Mouse (Mus musculus): ENCODE data around the gene Unc13b.

Gene Unc13b

DNA sequence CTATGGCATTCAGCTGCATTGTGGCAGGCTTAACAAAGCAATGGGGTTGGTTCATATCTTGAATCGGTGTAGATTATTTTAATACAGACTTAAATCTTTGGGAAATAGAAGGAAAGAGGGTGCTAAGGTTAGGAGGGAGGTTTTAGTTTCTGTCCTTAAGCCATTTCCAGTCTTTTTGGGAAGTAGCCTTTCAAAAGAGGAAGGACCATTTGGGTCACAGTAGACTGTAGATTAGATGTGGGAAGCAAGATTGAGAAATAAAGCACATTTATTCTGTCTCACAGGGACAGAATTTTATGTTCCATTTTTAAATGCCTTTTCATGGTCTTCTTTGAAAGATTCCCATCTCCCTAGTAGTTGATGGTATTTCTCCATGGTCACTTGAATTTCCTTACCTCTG, 159.2 kb downstream of the Unc13b start:
- no peak for DNase-seq (ENCODE audit: low spot score)

DNA sequence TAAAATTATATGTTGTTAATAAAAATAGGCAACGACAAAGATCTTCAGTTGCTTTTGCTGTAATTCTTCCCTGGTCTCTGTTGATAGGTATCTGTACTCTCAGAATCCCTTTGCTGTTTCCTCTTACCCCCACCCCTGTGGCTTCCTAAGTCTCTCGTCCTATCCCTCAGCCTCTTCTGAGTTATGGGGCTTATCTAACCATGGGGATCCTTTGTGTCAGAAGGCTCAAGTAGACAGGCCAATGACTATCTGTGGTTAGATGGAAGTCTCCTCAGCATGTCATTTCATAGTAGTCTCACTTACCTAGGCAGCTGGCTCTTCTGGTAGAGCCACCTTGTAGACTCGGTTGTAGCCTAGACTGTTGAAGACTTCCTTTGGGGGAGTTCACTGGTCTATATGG, 173.1 kb downstream of the Unc13b start:
- DNase-seq (ENCODE audit: low spot score) = no peak

GRCm38 (mm10) chr4:43232985-43233384, 174.2 kb downstream of the Unc13b start:
- no peak for DNase-seq (ENCODE audit: low spot score)

GRCm38 (mm10) chr4:43233489-43233888, 174.7 kb downstream of the Unc13b start:
- DNase-seq (ENCODE audit: low spot score) = no peak

- DNase-seq (ENCODE audit: low spot score) = no peak
Measured at GRCm38 (mm10) chr4:43236898-43237297, 178.1 kb downstream of the Unc13b start.

DNA sequence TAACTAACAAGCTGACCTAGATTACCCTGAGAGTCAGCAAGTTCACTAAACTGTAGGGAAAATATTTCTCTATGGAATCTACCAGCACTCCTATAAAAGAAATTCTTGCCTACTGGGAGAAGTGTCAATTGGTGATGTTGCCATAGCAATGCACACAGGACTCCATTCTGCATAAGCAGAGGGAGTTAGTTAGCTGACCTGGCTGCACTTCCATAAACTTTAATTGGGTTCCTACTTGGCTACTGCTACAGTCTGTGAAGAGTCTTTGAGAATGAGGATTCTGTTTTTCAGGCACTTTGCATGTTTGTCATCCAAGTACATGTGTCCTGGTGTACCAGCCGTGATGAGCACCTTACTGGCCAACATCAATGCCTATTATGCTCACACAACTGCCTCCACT, 182.0 kb downstream of the Unc13b start:
- no peak for DNase-seq (ENCODE audit: low spot score)

DNA sequence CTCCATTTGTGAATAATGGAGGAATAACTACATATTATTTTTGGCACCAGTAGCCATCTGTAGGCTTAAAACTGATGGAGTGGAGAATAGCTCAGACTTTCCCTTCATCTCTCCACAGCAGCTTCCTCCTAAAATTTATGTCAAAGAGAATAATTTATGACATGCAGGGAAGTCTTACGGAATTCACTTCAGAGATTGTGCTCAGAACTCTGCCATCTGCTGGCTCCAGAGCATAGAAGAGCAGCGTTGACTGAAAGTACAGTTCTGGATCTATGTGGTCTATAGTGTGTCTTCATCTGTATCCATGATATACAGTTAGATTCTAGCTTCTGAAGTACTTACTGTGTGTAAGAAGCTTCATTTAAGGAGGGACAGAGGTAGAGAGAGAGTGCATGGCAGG, 185.3 kb downstream of the Unc13b start:
- no peak for DNase-seq (ENCODE audit: low spot score)

GRCm38 (mm10) chr4:43245776-43246175, 187.0 kb downstream of the Unc13b start:
- DNase-seq (ENCODE audit: low spot score) = no peak

- no peak for DNase-seq (ENCODE audit: low spot score)
Measured at GRCm38 (mm10) chr4:43248026-43248425, 189.3 kb downstream of the Unc13b start.

DNA sequence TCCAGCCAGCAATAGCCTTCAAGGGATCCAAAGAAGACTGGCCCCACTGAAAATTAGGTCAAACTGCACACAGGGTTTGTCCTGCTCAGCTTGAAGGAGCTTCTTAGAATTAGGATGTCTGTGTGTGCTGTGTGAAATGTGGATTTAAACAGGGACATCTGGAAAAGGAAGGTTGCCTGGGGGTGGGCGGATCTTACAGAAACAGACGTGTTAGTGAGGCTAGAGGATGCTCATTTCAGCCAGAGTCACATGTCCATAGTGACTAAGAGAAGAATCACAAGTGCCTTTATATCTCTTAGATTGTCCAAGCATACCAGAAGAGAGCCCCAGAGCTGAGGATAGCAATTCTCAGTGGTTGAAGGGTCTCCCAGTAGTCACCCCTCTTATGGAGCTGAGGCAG, 190.2 kb downstream of the Unc13b start:
- no peak for DNase-seq (ENCODE audit: low spot score)

DNA sequence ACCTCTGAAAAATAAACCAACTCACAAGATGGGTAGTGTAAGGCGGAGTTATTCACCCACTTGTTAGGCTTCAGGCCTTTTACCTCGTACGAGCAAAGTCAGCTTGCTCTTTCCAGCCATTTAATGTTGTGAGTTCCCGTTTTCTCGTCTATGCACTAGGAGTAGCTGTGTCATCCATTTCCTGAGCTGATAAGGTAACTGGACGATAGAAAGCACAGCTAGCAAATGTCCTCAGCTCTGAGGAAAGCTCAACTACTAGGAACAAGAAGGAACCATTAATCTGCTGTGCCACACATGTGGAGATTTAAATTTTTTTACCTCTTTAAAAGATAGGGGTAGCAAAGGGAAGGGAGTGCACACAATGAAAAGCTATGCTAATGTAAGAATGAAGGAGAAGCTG, 192.5 kb downstream of the Unc13b start:
- no peak for DNase-seq (ENCODE audit: low spot score)

DNA sequence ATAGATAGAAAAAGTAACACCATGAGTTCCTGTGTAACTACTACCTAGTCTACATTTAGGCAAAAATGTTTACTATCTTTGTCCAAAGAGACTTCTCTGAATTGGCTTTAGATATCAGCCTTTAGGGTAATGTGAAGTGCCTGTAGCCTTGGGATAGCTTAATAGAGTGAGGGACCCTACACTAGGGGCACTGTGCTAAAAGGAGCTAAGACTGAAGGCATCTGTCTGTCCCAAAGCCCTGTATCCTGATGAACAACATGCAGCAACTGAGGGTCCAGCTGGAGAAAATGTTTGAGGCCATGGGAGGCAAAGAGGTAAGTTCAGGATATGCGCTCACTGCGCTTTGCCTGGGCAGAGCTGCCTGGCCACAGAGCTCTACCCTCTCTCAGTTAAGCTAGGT, 198.3 kb downstream of the Unc13b start:
- DNase-seq (ENCODE audit: low spot score) = no peak

DNA sequence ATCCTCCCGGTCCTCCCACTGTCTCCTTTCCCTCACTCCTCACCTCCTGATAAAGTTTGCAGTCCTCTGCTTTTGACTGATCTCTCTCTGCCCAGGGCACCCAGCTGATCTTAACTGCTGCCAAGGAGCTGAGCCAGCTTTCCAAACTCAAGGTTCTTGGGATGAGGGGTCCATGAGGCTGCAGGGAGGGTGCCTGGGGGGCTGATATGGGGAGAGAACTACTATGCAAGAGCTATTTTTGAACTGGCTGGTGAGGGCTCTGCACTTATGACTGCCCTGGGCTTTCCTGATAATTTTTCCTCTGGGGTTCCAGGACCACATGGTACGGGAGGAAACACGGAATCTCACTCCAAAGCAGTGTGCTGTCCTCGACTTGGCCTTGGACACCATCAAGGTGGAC, 199.8 kb downstream of the Unc13b start:
- no peak for DNase-seq (ENCODE audit: low spot score)

DNA sequence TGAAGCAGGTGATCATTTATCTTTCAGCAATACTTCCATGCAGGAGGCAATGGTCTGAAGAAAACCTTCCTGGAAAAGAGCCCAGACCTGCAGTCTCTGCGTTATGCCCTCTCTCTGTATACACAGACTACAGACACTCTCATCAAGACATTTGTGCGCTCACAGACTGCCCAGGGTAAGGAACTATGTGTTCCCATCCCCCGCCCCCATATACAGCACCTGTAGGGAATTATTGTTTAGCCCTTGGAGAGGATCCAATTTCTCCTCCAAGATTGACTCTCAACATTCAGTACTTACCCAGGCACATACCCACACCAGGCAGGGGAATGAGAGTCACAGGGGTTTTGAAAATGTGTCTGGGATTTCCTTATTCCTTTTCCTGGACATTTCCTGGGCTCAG, 200.7 kb downstream of the Unc13b start:
- DNase-seq (ENCODE audit: low spot score) = no peak

DNA sequence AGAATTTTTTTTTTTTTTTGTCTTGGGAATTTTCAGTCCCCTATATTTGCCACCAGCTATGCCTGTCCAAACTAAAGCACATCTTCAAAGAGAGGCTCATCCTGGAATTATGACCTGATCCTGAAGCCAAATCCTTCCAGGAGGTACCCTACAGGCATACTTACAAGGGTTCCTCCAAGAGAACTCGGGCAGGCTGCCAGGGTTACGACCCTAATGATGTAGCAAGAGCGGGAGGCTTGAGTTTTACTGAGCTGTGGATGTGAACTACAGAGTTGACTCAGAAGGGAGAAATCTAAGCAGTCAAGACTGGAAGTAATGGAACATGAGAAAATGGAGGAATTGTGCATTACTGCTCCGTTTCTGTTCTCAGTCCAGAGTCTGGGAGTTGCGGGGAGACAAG, 201.3 kb downstream of the Unc13b start:
- DNase-seq (ENCODE audit: low spot score) = no peak

GRCm38 (mm10) chr4:43262821-43263220, 204.1 kb downstream of the Unc13b start:
- DNase-seq (ENCODE audit: low spot score) = no peak

DNA sequence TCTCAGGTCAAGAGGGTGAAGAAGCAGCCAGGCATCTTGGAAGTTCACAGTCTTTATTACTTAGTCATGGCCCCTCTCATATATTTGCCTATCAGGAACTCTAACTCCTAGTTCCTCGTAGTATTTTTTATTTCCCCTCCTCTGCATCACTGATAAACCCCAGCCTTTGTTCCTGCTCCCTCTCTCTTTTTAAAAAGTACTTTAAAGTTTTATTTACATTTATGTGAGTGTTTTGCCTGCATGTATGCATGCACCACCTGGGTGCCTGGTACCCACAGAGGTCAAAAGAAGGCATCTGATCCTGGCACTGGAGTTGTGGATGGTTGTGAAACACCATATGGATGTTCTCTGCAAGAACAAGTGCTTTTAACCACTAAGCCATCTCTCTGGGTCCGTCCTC, 207.4 kb downstream of the Unc13b start:
- no peak for DNase-seq (ENCODE audit: low spot score)

- DNase-seq (ENCODE audit: low spot score) = peak; percentile 83
Measured at GRCm38 (mm10) chr4:43266623-43267322, 208.0 kb downstream of the Unc13b start, which contains the start of gene Atp8b5. TSS of gene Atp8b5 (plus strand) at chr4:43267159.

GRCm38 (mm10) chr4:43267323-43267658, 208.5 kb downstream of the Unc13b start:
- DNase-seq (ENCODE audit: low spot score) = no peak

- no peak for DNase-seq (ENCODE audit: low spot score)
Measured at GRCm38 (mm10) chr4:43285476-43285875, 226.7 kb downstream of the Unc13b start.

GRCm38 (mm10) chr4:43287305-43287704, 228.6 kb downstream of the Unc13b start:
- DNase-seq (ENCODE audit: low spot score) = no peak

DNA sequence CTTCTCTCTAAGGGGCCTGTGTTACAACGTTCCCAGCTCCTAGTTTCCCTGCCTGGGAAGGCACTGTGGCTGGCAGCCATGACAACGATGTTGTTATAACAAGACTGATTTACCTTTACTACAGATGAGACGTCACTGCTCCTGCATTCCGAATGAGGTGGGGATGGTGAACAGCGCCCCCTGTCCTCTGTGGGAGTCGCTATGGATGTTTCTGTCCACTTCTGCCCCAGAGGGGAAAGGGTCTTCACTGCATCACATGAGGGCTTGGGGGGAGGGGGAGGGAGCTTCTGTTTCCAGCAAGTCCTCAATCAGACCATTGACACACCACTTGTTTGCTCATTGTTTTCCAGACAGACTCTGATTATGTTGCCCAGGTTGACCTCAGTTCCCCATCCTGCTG, 235.2 kb downstream of the Unc13b start:
- no peak for DNase-seq (ENCODE audit: low spot score)

DNA sequence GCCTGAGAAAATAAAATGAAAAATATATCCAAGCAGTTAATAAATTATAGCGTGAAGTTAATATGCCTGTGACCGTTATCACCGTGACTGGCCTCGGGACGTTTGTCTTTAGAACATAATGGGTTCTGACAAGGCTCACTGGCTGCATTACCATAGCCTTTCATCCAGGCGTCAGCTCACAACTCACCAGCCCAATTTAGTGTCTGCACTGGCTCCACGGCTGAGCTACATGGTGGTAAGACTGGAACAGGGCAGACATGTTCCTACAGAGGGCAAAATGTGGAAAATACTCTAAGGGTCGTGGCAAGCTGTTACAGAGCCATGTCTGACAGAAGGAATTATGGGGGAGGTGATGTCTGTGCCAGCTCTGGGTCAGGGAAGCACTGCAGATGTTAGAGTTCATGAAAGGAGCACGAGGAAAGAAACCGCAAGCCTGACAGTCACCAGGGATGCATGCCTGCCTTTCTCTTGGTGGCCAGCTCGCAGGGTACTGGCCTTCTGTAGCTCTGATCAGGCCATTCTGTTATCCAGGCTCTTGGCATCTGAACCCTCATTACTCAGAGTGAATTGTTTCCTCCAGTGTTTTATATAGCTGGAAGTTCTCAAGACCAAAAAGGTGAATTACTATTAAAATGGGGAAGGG, 251.1 kb downstream of the Unc13b start:
- DNase-seq (ENCODE audit: low spot score) = no peak

Measured in ovary, postnatal 36 days (tissue).